25 mouse cellular contexts compared by ENCODE assay signal in genomic region chr2:75612006-75612405, GRCm38 (mm10). TPM values are rescaled to one million over a fixed set of nuclear protein-coding genes. Genes with fewer than 3 reads are reported as not detected.
DNase-seq lines count a peak whose midpoint lies in the region; ATAC-seq and TF ChIP-seq lines count a peak whose summit lies in the region.
"Had no signal": no experiment of that assay in that cellular context is flagged by ENCODE, and none has a peak within 500 bp of the region (broad histone marks: within the 10 kb centered on the region; RNA-seq: fewer than 3 reads in every experiment).

No protein-coding gene starts in this region.

- TF ChIP-seq CTCF in liver, adult 2 months (IDR thresholded peaks at IDR 0.05; ENCODE audit: low read depth, low read length) = no peak
- TF ChIP-seq CTCF in liver, postnatal 0 days (IDR thresholded peaks at IDR 0.05; ENCODE audit: low read depth) = no peak

- H3K36me3 ChIP-seq in embryonic facial prominence, embryonic 15.5 days = no peaks in the 10 kb centered on the region
- no peaks in the 10 kb centered on the region for H3K36me3 ChIP-seq in embryonic facial prominence, embryonic 10.5 days (replicated peaks)
- H3K36me3 ChIP-seq in liver, adult 2 months (ENCODE audit: control insufficient read depth, insufficient read depth, low read length) = no peaks in the 10 kb centered on the region
- H3K36me3 ChIP-seq in liver, postnatal 0 days (replicated peaks; ENCODE audit: insufficient read depth, low read length) = no peaks in the 10 kb centered on the region
- no peaks in the 10 kb centered on the region for H3K36me3 ChIP-seq in myocyte (ENCODE audit: control insufficient read depth, insufficient read depth)
- H3K36me3 ChIP-seq: embryonic facial prominence, embryonic 13.5 days; forebrain, embryonic 15.5 days; G1E had no signal

- 0 out of 2 replicates have a peak overlapping the region, but pooled peaks have one; percentile 5 for H3K27ac ChIP-seq in embryonic facial prominence, embryonic 15.5 days (replicated peaks)
- H3K27ac ChIP-seq in embryonic facial prominence, embryonic 10.5 days (replicated peaks) = no peak overlapping the region
- H3K27ac ChIP-seq in liver, adult 2 months (replicated peaks; ENCODE audit: insufficient read depth, low read depth, low read length) = no peak overlapping the region
- H3K27ac ChIP-seq in liver, postnatal 0 days (ENCODE audit: low read depth) = no peak overlapping the region
- H3K27ac ChIP-seq: forebrain, embryonic 13.5 days; forebrain, embryonic 15.5 days had no signal

- H3ac ChIP-seq in myocyte (ENCODE audit: control insufficient read depth, insufficient read length) = no peak overlapping the region

- no peak for TF ChIP-seq POLR2A in liver, adult 2 months (IDR thresholded peaks at IDR 0.05; ENCODE audit: extremely low read depth, insufficient read depth, low read length)
- no peak for TF ChIP-seq POLR2A in myocyte (IDR thresholded peaks at IDR 0.05; ENCODE audit: insufficient read length, low read depth)

- H3K4me1 ChIP-seq in embryonic facial prominence, embryonic 15.5 days = peaks cover 31% of the 10 kb centered on the region
- H3K4me1 ChIP-seq in embryonic facial prominence, embryonic 10.5 days = peaks cover 46% of the 10 kb centered on the region
- peaks cover 8% of the 10 kb centered on the region for H3K4me1 ChIP-seq in liver, adult 2 months (ENCODE audit: control insufficient read depth, insufficient read depth, low read length)
- peaks cover 13% of the 10 kb centered on the region for H3K4me1 ChIP-seq in liver, postnatal 0 days (ENCODE audit: insufficient read depth)

- DNase-seq in embryonic facial prominence, embryonic 10.5 days (ENCODE audit: low spot score) = no peak
- peak; percentile 59 for DNase-seq in liver, adult 2 months (ENCODE audit: extremely low read depth, low read depth, low spot score)
- DNase-seq in liver, postnatal 0 days = no peak
- DNase-seq in left cerebral cortex, postnatal 36 days (ENCODE audit: low spot score in 2 of 2) = no peak
- DNase-seq in cerebellum, adult 9-10 months = no peak
- DNase-seq: adrenal gland, adult 8-10 months; adrenal gland, postnatal 14 days; adrenal gland, postnatal 36 days; B cell, adult 2 months; cerebellum, adult 11 months; cerebellum, adult 18-20 months; cerebellum, adult 8-10 months; cerebellum, postnatal 10 days; cerebellum, postnatal 25 days; forebrain, postnatal 0 days had no signal

- intact Hi-C loops in left cerebral cortex, postnatal 36 days (cut with DNase I) = no loop called here

- H3K4me3 ChIP-seq in embryonic facial prominence, embryonic 15.5 days (replicated peaks) = no peak overlapping the region
- H3K4me3 ChIP-seq in embryonic facial prominence, embryonic 10.5 days = no peak overlapping the region
- no peak overlapping the region for H3K4me3 ChIP-seq in liver, adult 2 months (ENCODE audit: insufficient read depth, low read depth, low read length)
- H3K4me3 ChIP-seq in liver, postnatal 0 days (ENCODE audit: low read depth, low read length) = no peak overlapping the region
- peak overlapping the region; percentile 7 for H3K4me3 ChIP-seq in myocyte
- H3K4me3 ChIP-seq: embryonic facial prominence, embryonic 13.5 days; forebrain, embryonic 13.5 days; forebrain, embryonic 15.5 days had no signal

- ATAC-seq in embryonic facial prominence, embryonic 15.5 days (ENCODE audit: insufficient number of reproducible peaks, low FRiP score, low TSS enrichment, low read depth) = no peak
- no peak for ATAC-seq in liver, postnatal 0 days
- ATAC-seq: activated CD4-positive, CD25-positive, alpha-beta regulatory T cell, adult 4 months; CD4-positive, CD25-positive, alpha-beta regulatory T cell, adult 4 months; forebrain, embryonic 13.5 days; forebrain, embryonic 15.5 days; forebrain, postnatal 0 days had no signal

- H3K9ac ChIP-seq in embryonic facial prominence, embryonic 15.5 days = no peak overlapping the region
- H3K9ac ChIP-seq in liver, adult 2 months (ENCODE audit: low read depth, low read length) = no peak overlapping the region
- H3K9ac ChIP-seq in liver, postnatal 0 days (replicated peaks) = no peak overlapping the region
- H3K9ac ChIP-seq: forebrain, embryonic 15.5 days; forebrain, postnatal 0 days had no signal

- no peak for TF ChIP-seq EP300 in liver, postnatal 0 days (IDR thresholded peaks at IDR 0.05; ENCODE audit: low read depth)

- H3K4me2 ChIP-seq in embryonic facial prominence, embryonic 15.5 days (replicated peaks) = no peak overlapping the region
- H3K4me2 ChIP-seq in liver, postnatal 0 days (ENCODE audit: low read depth, low read length) = no peak overlapping the region
- H3K4me2 ChIP-seq in myocyte (ENCODE audit: low read depth) = peak overlapping the region; percentile 85
- H3K4me2 ChIP-seq: forebrain, embryonic 13.5 days; forebrain, embryonic 15.5 days had no signal

- no peaks in the 10 kb centered on the region for H3K9me3 ChIP-seq in embryonic facial prominence, embryonic 15.5 days (replicated peaks)
- no peaks in the 10 kb centered on the region for H3K9me3 ChIP-seq in embryonic facial prominence, embryonic 10.5 days
- H3K9me3 ChIP-seq in liver, postnatal 0 days (ENCODE audit: low read length) = no peaks in the 10 kb centered on the region
- H3K9me3 ChIP-seq: embryonic facial prominence, embryonic 13.5 days; forebrain, embryonic 13.5 days; forebrain, embryonic 15.5 days; G1E had no signal

- no peaks in the 10 kb centered on the region for H3K27me3 ChIP-seq in embryonic facial prominence, embryonic 15.5 days
- peaks cover 59% of the 10 kb centered on the region for H3K27me3 ChIP-seq in embryonic facial prominence, embryonic 10.5 days (replicated peaks; ENCODE audit: low read depth, poor library complexity, severe bottlenecking)
- no peaks in the 10 kb centered on the region for H3K27me3 ChIP-seq in liver, adult 2 months (ENCODE audit: control insufficient read depth, insufficient read depth, low read length)
- peaks cover 16% of the 10 kb centered on the region; the same call in 1 of the 2 replicates for H3K27me3 ChIP-seq in liver, postnatal 0 days (ENCODE audit: insufficient read depth, low read length)
- H3K27me3 ChIP-seq in myocyte (ENCODE audit: control insufficient read depth, insufficient read depth, insufficient read length) = no peaks in the 10 kb centered on the region
- H3K27me3 ChIP-seq: CH12.LX, Patski had no signal

- WGBS in embryonic facial prominence, embryonic 15.5 days = 79% methylated on average over 2 of the region's 2 CpGs
- WGBS in embryonic facial prominence, embryonic 10.5 days = 86% methylated on average over 2 of the region's 2 CpGs
- 30% methylated on average over 2 of the region's 2 CpGs for WGBS in liver, adult 2 months
- 78% methylated on average over 2 of the region's 2 CpGs for WGBS in liver, postnatal 0 days (ENCODE audit: insufficient replicate concordance)

- no peaks in the 10 kb centered on the region for H3K79me2 ChIP-seq in liver, adult 2 months (ENCODE audit: control insufficient read depth, insufficient read depth, low read length)
- no peaks in the 10 kb centered on the region for H3K79me2 ChIP-seq in myocyte (ENCODE audit: control insufficient read depth, insufficient read depth)

TF ChIP-seq in myocyte, 11 proteins besides CTCF, POLR2A, EP300 and RAD21:
- TF ChIP-seq TCF3 (IDR thresholded peaks at IDR 0.05; ENCODE audit: insufficient read length, low read depth) (no peak), MYOD1 (IDR thresholded peaks at IDR 0.05; ENCODE audit: control insufficient read depth in 1 of 3, insufficient read length in 2 of 3, low read depth in 2 of 3) (no peak), SRF (IDR thresholded peaks at IDR 0.05; ENCODE audit: control insufficient read depth, insufficient read length, low read depth) (no peak), TCF12 (IDR thresholded peaks at IDR 0.05; ENCODE audit: insufficient read depth, poor library complexity, severe bottlenecking) (no peak), CEBPB (IDR thresholded peaks at IDR 0.05; ENCODE audit: insufficient read depth, poor library complexity, severe bottlenecking) (no peak), POLR2AphosphoS2 (IDR thresholded peaks at IDR 0.05; ENCODE audit: insufficient read length, low read depth) (no peak), E2F4 (IDR thresholded peaks at IDR 0.05; ENCODE audit: insufficient read depth) (no peak), MYOG (IDR thresholded peaks at IDR 0.05; ENCODE audit: control insufficient read depth in 1 of 3, insufficient read depth in 1 of 3, insufficient read length in 2 of 3, low read depth in 2 of 3) (no peak), MAX (IDR thresholded peaks at IDR 0.05; ENCODE audit: low read depth) (no peak), REST (IDR thresholded peaks at IDR 0.05; ENCODE audit: insufficient read depth, insufficient read length) (no peak), USF1 (IDR thresholded peaks at IDR 0.05; ENCODE audit: low read depth) (no peak)

RNA-seq across cellular contexts. Expression of gene Hnrnpa3, which starts 47.1 kb away (rescaled TPM):
- polyA plus RNA-seq in embryonic facial prominence, embryonic 15.5 days (2015; fragmentation: Nextera tagmentation; extraction: Ambion mirVana) = 242 and 268 TPM in 2 replicates
- polyA plus RNA-seq in embryonic facial prominence, embryonic 10.5 days (2016; fragmentation: Nextera tagmentation; extraction: Ambion mirVana) = 364 and 384 TPM in 2 replicates
- 44.2 and 45.5 TPM in 2 replicates for total RNA-seq in liver, adult 2 months (2014; rRNA removed)
- polyA plus RNA-seq in liver, adult 2 months (2012; rRNA removed) = 13.9 and 14.1 TPM in 2 replicates
- 86.9 and 90.7 TPM in 2 replicates for polyA plus RNA-seq in liver, postnatal 0 days (2015; fragmentation: Nextera tagmentation; extraction: Ambion mirVana)
- polyA plus RNA-seq in myocyte (2012; fragmentation: generic; extraction: Trizol) = 193 TPM
- 100 to 1,000 TPM; 260 to 274 TPM for total RNA-seq in left cerebral cortex, postnatal 36 days (2021)
